Mouse (Mus musculus): Measurements from ENCODE around the gene Kdm1b. TPM values are rescaled to one million over a fixed set of nuclear protein-coding genes. Genes with fewer than 3 reads are reported as not detected.

Kdm1b gene
- polyA plus RNA-seq, 1 experiment from 2014 or later, result 13.4 TPM

DNA sequence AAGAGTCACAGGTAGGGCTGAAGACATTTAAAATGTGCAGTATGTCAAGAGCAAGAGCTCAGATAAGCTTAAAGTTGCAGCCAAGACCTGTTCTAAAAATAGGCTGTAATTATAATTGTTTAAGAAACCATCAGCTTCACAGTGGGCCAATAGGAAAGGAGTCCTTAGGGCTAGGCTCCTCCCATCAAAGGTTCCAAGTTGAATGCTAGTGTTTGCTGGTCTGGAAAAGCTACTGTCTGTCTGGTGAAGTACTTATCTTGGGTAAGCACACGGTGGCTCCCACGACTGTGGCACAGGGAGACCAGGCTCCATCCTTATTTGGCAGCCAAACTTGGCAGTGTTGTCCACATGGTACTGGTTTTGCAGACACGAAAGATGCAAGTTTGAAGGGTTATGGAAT, 69.6 kb downstream of the Kdm1b start:
- Histone ChIP-seq H3K27ac (no peak overlapping the region), H3K36me3 (no peaks in the 10 kb centered on the region), H3K4me1 (peaks cover 9% of the 10 kb centered on the region; the same call in 1 of the 2 replicates), H3K9me3 (no peaks in the 10 kb centered on the region), H3K9ac (no peak overlapping the region), H3K4me2 (no peak overlapping the region), H3K4me3 (no peak overlapping the region), H3K27me3 (no peaks in the 10 kb centered on the region)
- 52% methylated on average over 3 of the region's 3 CpGs for WGBS
- ATAC-seq (ENCODE audit: insufficient number of reproducible peaks, insufficient read depth, low FRiP score, low TSS enrichment, low read depth), result no peak

GRCm38 (mm10) chr13:47116000-47116399, 72.7 kb downstream of the Kdm1b start:
- 82% methylated on average over 3 of the region's 3 CpGs for WGBS
- no peak overlapping the region for H3K9ac ChIP-seq
- H3K4me2 ChIP-seq, result no peak overlapping the region
- H3K27me3 ChIP-seq, result no peaks in the 10 kb centered on the region
- H3K9me3 ChIP-seq, result no peaks in the 10 kb centered on the region
- no peak overlapping the region for H3K27ac ChIP-seq
- H3K4me1 ChIP-seq, result peaks cover 9% of the 10 kb centered on the region; the same call in 1 of the 2 replicates
- no peaks in the 10 kb centered on the region for H3K36me3 ChIP-seq
- no peak for ATAC-seq (ENCODE audit: insufficient number of reproducible peaks, insufficient read depth, low FRiP score, low TSS enrichment, low read depth)
- no peak overlapping the region for H3K4me3 ChIP-seq

- Histone ChIP-seq H3K4me1 (peaks cover 23% of the 10 kb centered on the region), H3K36me3 (no peaks in the 10 kb centered on the region), H3K9ac (no peak overlapping the region), H3K4me3 (no peak overlapping the region), H3K27ac (no peak overlapping the region), H3K4me2 (peak overlapping the region; percentile 97), H3K9me3 (no peaks in the 10 kb centered on the region), H3K27me3 (peaks cover 20% of the 10 kb centered on the region)
- ATAC-seq (ENCODE audit: insufficient number of reproducible peaks, insufficient read depth, low FRiP score, low TSS enrichment, low read depth), result no peak
- 30% methylated on average over 12 of the region's 12 CpGs for WGBS
These were observed 78.1 kb downstream of the Kdm1b start for GRCm38 (mm10) chr13:47121333-47121889.

GRCm38 (mm10) chr13:47122537-47123430, 79.5 kb downstream of the Kdm1b start, which contains the start of gene Rnf144b:
TSS of gene Rnf144b (plus strand) at chr13:47122656.
- ATAC-seq (ENCODE audit: insufficient number of reproducible peaks, insufficient read depth, low FRiP score, low TSS enrichment, low read depth), result no peak
- no peak within 1 kb of the TSS; the same call in 1 of the 2 replicates for H3K27ac ChIP-seq
- no peaks in the 10 kb centered on the region for H3K9me3 ChIP-seq
- peak within 1 kb of the TSS; percentile 78 for H3K9ac ChIP-seq
- peaks cover 20% of the 10 kb centered on the region for H3K27me3 ChIP-seq
- WGBS, result 1% methylated on average over 55 of the region's 55 CpGs
- H3K4me1 ChIP-seq, result peaks cover 23% of the 10 kb centered on the region
- peak within 1 kb of the TSS; percentile 97 for H3K4me2 ChIP-seq
- no peaks in the 10 kb centered on the region for H3K36me3 ChIP-seq
- peak within 1 kb of the TSS; percentile 63 for H3K4me3 ChIP-seq

- ATAC-seq (ENCODE audit: insufficient number of reproducible peaks, insufficient read depth, low FRiP score, low TSS enrichment, low read depth), result no peak
- H3K27ac ChIP-seq, result no peak overlapping the region
- peaks cover 23% of the 10 kb centered on the region for H3K4me1 ChIP-seq
- H3K4me2 ChIP-seq, result peak overlapping the region; percentile 27
- H3K36me3 ChIP-seq, result no peaks in the 10 kb centered on the region
- no peaks in the 10 kb centered on the region for H3K9me3 ChIP-seq
- no peak overlapping the region for H3K4me3 ChIP-seq
- WGBS, result 40% methylated on average over 3 of the region's 3 CpGs
- H3K27me3 ChIP-seq, result peaks cover 20% of the 10 kb centered on the region
- H3K9ac ChIP-seq, result no peak overlapping the region
These were observed 81.2 kb downstream of the Kdm1b start for GRCm38 (mm10) chr13:47124449-47124848.

- no peak for ATAC-seq (ENCODE audit: insufficient number of reproducible peaks, insufficient read depth, low FRiP score, low TSS enrichment, low read depth)
- Histone ChIP-seq H3K4me3 (no peak overlapping the region), H3K4me2 (peak overlapping the region; percentile 27; the same call in 1 of the 2 replicates), H3K9me3 (no peaks in the 10 kb centered on the region), H3K4me1 (peaks cover 23% of the 10 kb centered on the region), H3K36me3 (no peaks in the 10 kb centered on the region), H3K27ac (no peak overlapping the region), H3K27me3 (peaks cover 20% of the 10 kb centered on the region), H3K9ac (no peak overlapping the region)
- 46% methylated on average over 6 of the region's 6 CpGs for WGBS
These were observed 81.7 kb downstream of the Kdm1b start for GRCm38 (mm10) chr13:47124986-47125385.

- WGBS, result 40% methylated on average over 5 of the region's 5 CpGs
- H3K36me3 ChIP-seq, result no peaks in the 10 kb centered on the region
- 0 out of 2 replicates have a peak, but pooled peaks have one; percentile 10 for ATAC-seq (ENCODE audit: insufficient number of reproducible peaks, insufficient read depth, low FRiP score, low TSS enrichment, low read depth)
These were observed 82.3 kb downstream of the Kdm1b start for GRCm38 (mm10) chr13:47125595-47125994.

GRCm38 (mm10) chr13:47129090-47129489, 85.8 kb downstream of the Kdm1b start:
- peaks cover 6% of the 10 kb centered on the region for H3K4me1 ChIP-seq
- 0 out of 2 replicates have a peak, but pooled peaks cover 1% of the 10 kb centered on the region for H3K27me3 ChIP-seq
- H3K4me3 ChIP-seq, result no peak overlapping the region
- H3K9me3 ChIP-seq, result no peaks in the 10 kb centered on the region
- H3K27ac ChIP-seq, result no peak overlapping the region
- 61% methylated on average over 4 of the region's 4 CpGs for WGBS
- H3K4me2 ChIP-seq, result no peak overlapping the region
- no peak overlapping the region for H3K9ac ChIP-seq
- no peak for ATAC-seq (ENCODE audit: insufficient number of reproducible peaks, insufficient read depth, low FRiP score, low TSS enrichment, low read depth)
- no peaks in the 10 kb centered on the region for H3K36me3 ChIP-seq

More at GRCm38 (mm10) chr13:47125595-47125994, 82.3 kb downstream of the Kdm1b start:
- H3K4me1 ChIP-seq, result peaks cover 23% of the 10 kb centered on the region
- H3K9me3 ChIP-seq, result no peaks in the 10 kb centered on the region
- no peak overlapping the region for H3K9ac ChIP-seq
- H3K4me3 ChIP-seq, result no peak overlapping the region
- H3K4me2 ChIP-seq, result no peak overlapping the region
- H3K27ac ChIP-seq, result no peak overlapping the region
- peaks cover 20% of the 10 kb centered on the region for H3K27me3 ChIP-seq

DNA sequence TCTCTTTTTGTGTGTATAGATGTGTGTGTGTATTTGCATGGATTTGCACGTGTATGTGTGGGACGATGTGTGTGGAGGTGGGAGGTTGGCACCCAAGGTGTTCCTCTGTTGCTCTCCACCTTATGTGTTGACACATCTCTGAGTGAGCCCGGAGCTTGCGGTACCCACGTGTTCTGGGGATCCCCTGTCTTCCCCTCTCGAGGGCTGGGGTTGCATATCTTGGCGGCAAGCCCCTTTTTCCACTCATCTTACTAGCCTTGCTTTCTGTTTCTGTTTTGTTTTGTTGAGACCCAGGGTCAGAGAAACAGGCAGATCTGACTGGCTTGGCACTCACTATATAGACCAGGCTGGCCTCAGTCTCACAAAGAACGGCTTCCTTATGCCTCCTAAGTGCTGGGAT, 89.8 kb downstream of the Kdm1b start:
- 89% methylated on average over 8 of the region's 8 CpGs for WGBS
- Histone ChIP-seq H3K9ac (no peak overlapping the region), H3K4me1 (no peaks in the 10 kb centered on the region), H3K27ac (no peak overlapping the region), H3K9me3 (no peaks in the 10 kb centered on the region), H3K4me3 (no peak overlapping the region), H3K4me2 (no peak overlapping the region), H3K36me3 (no peaks in the 10 kb centered on the region), H3K27me3 (no peaks in the 10 kb centered on the region)
- no peak for ATAC-seq (ENCODE audit: insufficient number of reproducible peaks, insufficient read depth, low FRiP score, low TSS enrichment, low read depth)

- no peak overlapping the region for H3K4me2 ChIP-seq
- H3K36me3 ChIP-seq, result no peaks in the 10 kb centered on the region
- 87% methylated on average over 7 of the region's 7 CpGs for WGBS
- no peak overlapping the region for H3K4me3 ChIP-seq
- H3K27ac ChIP-seq, result no peak overlapping the region
- no peak overlapping the region for H3K9ac ChIP-seq
- no peaks in the 10 kb centered on the region for H3K4me1 ChIP-seq
- peaks cover 7% of the 10 kb centered on the region; the same call in 1 of the 2 replicates for H3K9me3 ChIP-seq
- no peak for ATAC-seq (ENCODE audit: insufficient number of reproducible peaks, insufficient read depth, low FRiP score, low TSS enrichment, low read depth)
- H3K27me3 ChIP-seq, result no peaks in the 10 kb centered on the region
These were observed 91.5 kb downstream of the Kdm1b start for GRCm38 (mm10) chr13:47134836-47135235.

Data from embryonic facial prominence, embryonic 13.5 days (tissue).